Mouse (Mus musculus) Patski (cell line): Measurements from ENCODE around the gene Zc3h12d. TPM values are rescaled to one million over a fixed set of nuclear protein-coding genes. Genes with fewer than 3 reads are reported as not detected.

Source experiments
- ATAC-seq: fragments of 100-300 bp; one replicate; pipeline ENCODE4 v1.8.0; 2021
- CTCF ChIA-PET: fragments of 350-600 bp; sonication (Branson Sonifier 250); formaldehyde crosslinking; loops from one replicate; lab custom pipeline; 2022; ENCODE audit warnings: inconsistent platforms; lab: Charles Lee
- POLR2A ChIA-PET: fragments of 350-600 bp; sonication (Branson Sonifier 250); formaldehyde crosslinking; loops from one replicate; lab custom pipeline; 2022; ENCODE audit warnings: antibody characterized with exemption, inconsistent platforms; lab: Charles Lee
- DNase-seq: peaks from one replicate; pipeline ENCODE4 v3.0.0-alpha.2; 2011; ENCODE audit warnings: low read depth, low spot score
- H3K27me3 ChIP-seq: fragments of 371-371 bp; one replicate; pipeline ENCODE4 v1.5.1; 2021
- CTCF ChIP-seq: fragments of 100-300 bp; IDR thresholded peaks from one replicate; pipeline ENCODE4 v1.5.1; 2021
- in situ Hi-C: fragments of 300-500 bp; cut with MboI; formaldehyde crosslinking; loops from 3 replicates; pipeline ENCODE4 v1.11.1; 2018; ENCODE audit warnings: low pct_unique_long_range_greater_than_20kb, mixed read lengths
- polyA plus RNA-seq: library from polyadenylated mRNA; unstranded; gene quantifications from one replicate; pipeline ENCODE4 v1.2.3, GENCODE M21; 2021

Gene Zc3h12d
- polyA plus RNA-seq, 1 experiment from 2014 or later = not detected

DNA sequence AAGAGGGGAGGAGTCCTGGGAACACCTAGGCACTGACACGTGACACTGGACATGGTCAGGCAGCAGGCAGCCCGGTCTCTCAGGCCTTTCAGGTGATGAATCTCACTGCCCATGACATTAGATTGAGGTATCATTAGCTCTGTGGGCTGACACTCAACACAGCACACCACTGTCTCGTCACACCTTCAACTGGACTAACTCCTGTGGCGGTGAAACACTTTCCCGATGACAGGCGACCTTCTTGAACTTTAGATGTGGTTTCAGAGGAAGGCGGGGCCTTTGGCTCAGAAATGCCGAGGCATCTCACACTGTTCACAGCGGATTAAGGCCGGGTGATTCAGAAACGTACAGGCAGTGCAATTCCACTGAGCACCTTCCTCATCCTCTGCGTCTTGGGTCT is 74.9 kb downstream of the Zc3h12d start:
- POLR2A ChIA-PET = no interaction called here

GRCm38 (mm10) chr10:7911268-7911667 is 79.0 kb downstream of the Zc3h12d start:
- H3K27me3 ChIP-seq = no peaks in the 10 kb centered on the region
- no peak for ATAC-seq
- POLR2A ChIA-PET = no interaction called here
- in situ Hi-C loops = no loop called here
- DNase-seq = no peak
- no peak for TF ChIP-seq CTCF
- CTCF ChIA-PET = no interaction called here

More for the DNA sequence above, 74.9 kb downstream of the Zc3h12d start:
- no peak for TF ChIP-seq CTCF
- no peaks in the 10 kb centered on the region for H3K27me3 ChIP-seq
- in situ Hi-C loops = no loop called here
- DNase-seq (no peak), ATAC-seq (no peak)
- CTCF ChIA-PET = no interaction called here

Other genes starting within 250 kb of the Zc3h12d start
- 19.3 TPM for gene Lrp11, start 242.7 kb upstream of the Zc3h12d start, polyA plus RNA-seq
- gene Nup43, start 165.0 kb upstream of the Zc3h12d start, polyA plus RNA-seq = 21.9 TPM
- gene Pcmt1, start 151.3 kb upstream of the Zc3h12d start, polyA plus RNA-seq = 66.8 TPM
- 26.4 TPM for gene Lats1, start 151.3 kb upstream of the Zc3h12d start, polyA plus RNA-seq
- gene Katna1, start 106.5 kb upstream of the Zc3h12d start, polyA plus RNA-seq = 34.4 TPM
- gene Ginm1, start 39.6 kb upstream of the Zc3h12d start, polyA plus RNA-seq = 75.2 TPM
- 25.0 TPM for gene Ppil4, start 39.6 kb upstream of the Zc3h12d start, polyA plus RNA-seq
- 63.9 TPM for gene Tab2, start 123.8 kb downstream of the Zc3h12d start, polyA plus RNA-seq